Mouse (Mus musculus): Measurements from ENCODE around the gene Gatb.

The Gatb gene

DNA sequence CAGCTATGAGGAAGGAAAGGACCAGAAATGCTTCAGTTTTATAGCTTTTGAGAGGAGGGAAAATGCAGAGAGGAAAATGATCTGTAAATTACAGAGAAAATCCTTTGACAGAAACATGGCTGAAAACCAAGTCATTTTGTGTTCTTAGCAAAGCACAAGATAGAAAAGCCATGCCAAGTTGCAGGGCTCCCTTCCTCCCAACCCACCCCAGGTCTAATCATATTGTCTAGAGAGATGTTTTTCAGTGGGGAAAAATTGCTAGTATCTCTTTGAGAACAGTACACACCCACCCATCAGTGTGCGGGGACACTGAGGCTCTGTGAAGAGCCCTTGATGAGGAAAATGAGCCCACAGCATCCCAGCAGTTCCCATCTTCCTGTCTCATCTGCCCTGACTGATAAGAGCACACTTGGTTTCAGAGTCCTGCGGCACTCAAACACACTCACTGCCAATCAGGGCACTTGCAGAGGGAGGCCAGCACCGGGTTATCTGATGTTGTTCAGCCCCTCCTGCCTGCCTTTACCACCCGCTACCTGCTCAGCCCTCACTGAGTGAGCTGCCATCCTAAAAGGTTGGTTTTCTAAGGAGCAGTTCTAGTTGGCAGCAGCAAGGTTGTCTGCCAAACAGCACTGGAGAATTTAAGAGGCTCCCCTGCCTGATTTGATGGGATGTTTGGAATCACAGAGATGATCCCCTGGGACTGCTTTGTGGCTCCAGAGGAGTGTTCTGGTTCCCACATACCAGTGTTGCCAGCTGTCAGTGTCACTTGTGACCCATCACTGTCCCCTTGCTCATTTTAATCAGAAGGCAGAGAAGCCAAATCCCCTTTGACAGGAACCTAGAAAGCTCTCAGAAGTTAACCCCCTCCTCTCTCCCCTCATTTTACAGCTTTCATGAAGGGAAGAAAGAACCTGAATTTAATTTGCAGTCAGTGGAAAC is 79.1 kb downstream of the Gatb start:
- no peak for DNase-seq (ENCODE audit: low read depth, low spot score)

GRCm38 (mm10) chr3:85655538-85655937 is 81.6 kb downstream of the Gatb start:
- no peak for DNase-seq (ENCODE audit: low read depth, low spot score)

GRCm38 (mm10) chr3:85659681-85660080 is 85.8 kb downstream of the Gatb start:
- DNase-seq (ENCODE audit: low read depth, low spot score) = no peak

GRCm38 (mm10) chr3:85661926-85662813 is 88.3 kb downstream of the Gatb start:
- DNase-seq (ENCODE audit: low read depth, low spot score) = no peak

DNA sequence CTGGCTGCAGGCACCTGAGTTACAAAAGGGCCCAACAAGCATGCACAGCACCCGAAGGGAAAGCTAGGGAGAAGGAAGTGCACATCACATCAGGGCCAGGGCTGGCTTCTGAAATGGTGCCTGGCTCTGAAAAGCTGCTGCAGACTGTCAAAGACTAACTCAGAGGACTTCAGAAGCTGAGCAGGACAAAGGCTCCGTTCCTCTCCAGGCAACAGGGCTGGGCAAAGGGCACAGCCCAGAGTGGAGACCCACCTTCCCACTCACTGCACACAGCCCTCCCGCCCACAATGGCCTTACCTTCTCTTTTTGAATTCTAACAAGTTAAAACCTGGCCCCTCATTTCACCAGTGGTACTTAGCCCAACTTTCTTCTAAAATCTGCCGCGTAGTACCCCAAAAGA is 89.9 kb downstream of the Gatb start:
- no peak for DNase-seq (ENCODE audit: low read depth, low spot score)

DNA sequence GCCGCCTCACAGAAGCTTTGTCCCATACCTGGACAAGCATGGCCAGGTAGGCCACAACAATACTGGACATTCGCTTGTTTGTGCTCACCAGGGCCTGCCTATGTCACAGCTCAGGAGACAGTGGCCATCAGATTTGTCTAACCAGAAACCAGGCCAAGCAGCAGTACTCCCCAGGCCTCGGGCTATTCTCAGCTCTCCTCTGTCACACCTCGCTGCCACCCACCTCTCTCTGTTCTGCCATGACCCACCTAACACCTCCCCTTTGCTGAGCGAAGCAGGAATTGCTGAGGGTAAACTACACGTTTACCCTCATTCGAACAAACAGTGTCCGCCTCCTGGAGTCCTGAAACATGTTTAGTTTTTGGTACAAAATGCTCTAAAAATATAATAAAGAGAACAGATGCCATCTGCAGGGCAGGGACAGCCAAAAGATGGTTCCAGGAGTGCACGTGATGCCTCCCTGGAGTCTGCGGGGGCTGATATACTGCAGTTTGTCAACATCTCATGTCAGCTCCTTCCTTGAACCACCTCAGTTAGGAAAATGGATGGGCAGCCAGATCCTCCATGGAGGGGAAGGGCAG is 90.8 kb downstream of the Gatb start:
- DNase-seq (ENCODE audit: low read depth, low spot score) = no peak

GRCm38 (mm10) chr3:85666166-85666565 is 92.2 kb downstream of the Gatb start:
- DNase-seq (ENCODE audit: low read depth, low spot score) = no peak

GRCm38 (mm10) chr3:85666736-85667135 is 92.8 kb downstream of the Gatb start:
- no peak for DNase-seq (ENCODE audit: low read depth, low spot score)

GRCm38 (mm10) chr3:85667683-85668082 is 93.8 kb downstream of the Gatb start:
- no peak for DNase-seq (ENCODE audit: low read depth, low spot score)

- DNase-seq (ENCODE audit: low read depth, low spot score) = no peak
Measured at GRCm38 (mm10) chr3:85669844-85670243, 95.9 kb downstream of the Gatb start.

DNA sequence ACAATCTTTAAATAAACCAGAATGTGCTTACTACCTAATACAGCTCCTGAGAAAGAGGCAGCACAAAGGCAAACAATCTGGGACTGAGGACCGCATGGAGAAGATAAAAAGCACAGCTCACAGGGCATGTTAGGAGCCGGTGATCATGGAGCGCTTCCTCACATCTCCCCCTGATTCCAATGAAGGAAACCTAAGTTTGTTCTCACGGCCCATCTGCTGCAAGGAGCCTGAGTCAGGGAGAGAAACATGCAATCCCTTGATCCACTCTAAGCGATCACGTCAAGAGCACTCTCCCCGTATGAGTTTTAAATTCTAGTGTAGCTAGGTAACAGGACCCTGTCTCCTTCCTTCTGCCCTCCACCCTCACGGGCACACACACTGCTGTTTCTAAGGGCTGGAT is 103.2 kb downstream of the Gatb start:
- DNase-seq (ENCODE audit: low read depth, low spot score) = no peak

DNA sequence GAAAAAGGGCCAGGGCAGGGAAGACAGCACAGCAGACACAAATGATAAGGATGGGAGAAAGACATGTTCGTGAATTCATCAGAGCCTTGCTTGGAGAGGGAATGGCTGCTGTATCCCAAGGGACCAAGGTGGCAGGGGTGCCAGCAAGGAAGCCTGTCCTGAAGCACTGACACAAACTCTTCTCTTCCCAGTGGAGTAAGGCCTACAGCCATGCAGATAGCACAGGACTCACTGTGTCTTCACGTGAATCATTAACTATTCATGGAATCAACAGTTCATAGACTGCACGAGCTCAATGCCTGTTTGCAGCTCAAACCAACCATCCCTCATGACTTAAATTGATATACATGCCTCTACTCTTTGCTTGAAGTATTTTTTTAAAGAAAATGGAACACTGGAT is 104.0 kb downstream of the Gatb start:
- no peak for DNase-seq (ENCODE audit: low read depth, low spot score)

- DNase-seq (ENCODE audit: low read depth, low spot score) = no peak
Measured at GRCm38 (mm10) chr3:85679312-85679933, 105.5 kb downstream of the Gatb start.

DNA sequence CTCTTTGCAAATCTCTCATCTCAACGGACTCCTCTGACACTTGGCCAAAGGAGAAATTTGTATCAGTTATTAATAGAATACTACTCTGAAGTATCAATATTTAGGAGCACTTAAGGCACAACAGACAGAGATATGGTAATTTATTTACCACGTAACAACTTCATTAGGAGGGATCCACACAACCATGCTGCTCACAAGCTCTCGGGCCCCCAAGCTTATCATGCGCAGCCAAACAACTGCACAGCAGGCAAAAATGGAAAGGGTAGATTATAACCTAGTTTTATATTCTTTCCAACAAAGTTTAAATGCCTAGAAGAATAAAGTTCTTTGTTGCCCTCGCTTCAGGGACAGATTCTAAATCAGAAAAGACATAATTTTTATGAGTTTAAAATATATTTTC is 106.0 kb downstream of the Gatb start:
- no peak for DNase-seq (ENCODE audit: low read depth, low spot score)

- DNase-seq (ENCODE audit: low read depth, low spot score) = no peak
Measured at GRCm38 (mm10) chr3:85681136-85681535, 107.2 kb downstream of the Gatb start.

- no peak for DNase-seq (ENCODE audit: low read depth, low spot score)
Measured at GRCm38 (mm10) chr3:85683618-85684017, 109.7 kb downstream of the Gatb start.

GRCm38 (mm10) chr3:85685271-85685670 is 111.4 kb downstream of the Gatb start:
- DNase-seq (ENCODE audit: low read depth, low spot score) = no peak

- no peak for DNase-seq (ENCODE audit: low read depth, low spot score)
Measured at GRCm38 (mm10) chr3:85688341-85688740, 114.4 kb downstream of the Gatb start.

GRCm38 (mm10) chr3:85691134-85691533 is 117.2 kb downstream of the Gatb start:
- no peak for DNase-seq (ENCODE audit: low read depth, low spot score)

DNA sequence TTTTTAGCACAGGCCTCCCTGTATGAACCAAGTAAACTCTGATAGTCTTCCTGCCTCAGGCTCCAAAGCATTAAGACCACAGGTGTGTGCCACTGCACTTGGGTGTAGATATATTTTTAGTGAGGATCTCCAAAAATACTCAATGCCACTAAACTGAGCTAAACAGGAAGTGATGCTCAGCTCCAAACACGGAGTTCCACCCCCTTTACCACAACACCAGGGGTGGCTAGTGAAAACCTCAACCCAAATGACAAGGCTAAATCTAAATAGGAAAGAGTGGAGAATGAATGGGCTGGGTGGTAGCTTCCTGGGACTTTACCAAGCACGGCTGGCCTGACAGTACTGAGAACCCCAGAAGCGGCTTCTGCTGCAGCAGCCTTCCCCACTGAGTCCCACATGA is 119.1 kb downstream of the Gatb start:
- DNase-seq (ENCODE audit: low read depth, low spot score) = no peak

DNA sequence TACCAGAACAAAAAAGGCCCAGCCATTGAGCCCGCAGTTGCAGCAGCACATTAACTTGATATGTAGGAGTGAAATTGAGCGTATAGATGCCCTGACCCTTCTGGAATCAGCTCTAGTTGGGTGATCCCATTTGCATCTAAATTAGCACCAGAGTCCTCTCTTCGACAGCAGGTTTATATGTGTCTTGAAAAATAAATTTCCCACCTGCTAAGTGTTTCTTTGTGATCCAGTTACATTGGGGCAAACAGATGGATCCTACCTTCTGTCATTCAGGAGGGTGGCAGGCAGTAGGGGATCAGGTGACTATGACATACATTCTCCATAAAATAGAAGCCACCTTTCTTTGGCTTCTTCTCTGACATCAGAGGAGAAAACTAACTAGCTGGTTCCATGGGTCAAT is 121.1 kb downstream of the Gatb start:
- DNase-seq (ENCODE audit: low read depth, low spot score) = no peak

GRCm38 (mm10) chr3:85698496-85698895 is 124.6 kb downstream of the Gatb start:
- no peak for DNase-seq (ENCODE audit: low read depth, low spot score)

Data from R1 (cell line).